Mouse (Mus musculus) left cerebral cortex, adult 9 months (tissue): Measurements from ENCODE around the gene Pax3.

Experiments used
- DNase-seq, 2 experiments: peaks; one replicate each; pipeline ENCODE4 v3.0.0; 2022; ENCODE audit warnings: low spot score in 2 of 2

Pax3 gene

DNA sequence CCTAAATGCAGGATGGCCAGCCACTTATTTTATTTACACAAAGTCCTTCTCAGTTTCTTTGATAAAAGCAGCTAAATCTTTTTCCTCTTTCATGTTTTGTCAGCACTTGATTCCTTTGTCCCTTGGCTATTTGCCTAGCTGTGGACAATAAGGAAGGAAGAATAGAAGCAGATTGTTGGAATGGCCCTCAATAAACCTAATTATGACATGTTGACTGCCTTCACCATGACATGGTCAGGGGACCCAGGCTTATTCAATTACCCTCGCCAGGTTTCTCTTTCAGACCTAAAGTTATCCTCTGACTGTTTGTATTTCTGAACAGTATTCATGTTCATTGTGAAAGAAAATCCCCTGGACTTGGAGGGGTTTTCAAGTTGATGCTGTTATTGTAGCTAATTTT lies 25.3 kb downstream of the Pax3 start:
- no peak for DNase-seq

DNA sequence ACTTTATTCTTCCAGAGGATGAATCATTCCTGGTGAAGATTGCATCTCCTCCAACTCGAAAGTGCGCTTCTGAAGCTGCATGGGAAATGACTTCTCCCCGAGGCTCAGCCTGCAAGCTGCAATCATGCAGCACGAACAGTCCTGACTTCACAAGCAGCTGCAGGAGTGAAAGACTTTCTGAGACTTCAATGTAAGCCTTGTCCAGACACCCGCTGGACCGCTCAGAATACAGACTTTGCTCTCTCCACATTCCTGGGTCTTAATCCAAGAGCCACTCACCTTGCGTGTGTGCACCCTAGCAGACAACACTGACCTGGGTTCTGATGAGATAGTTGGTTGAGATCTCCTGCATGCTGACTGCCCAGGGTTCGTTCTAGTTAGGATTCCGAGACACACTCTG lies 26.2 kb downstream of the Pax3 start:
- DNase-seq, result no peak

DNA sequence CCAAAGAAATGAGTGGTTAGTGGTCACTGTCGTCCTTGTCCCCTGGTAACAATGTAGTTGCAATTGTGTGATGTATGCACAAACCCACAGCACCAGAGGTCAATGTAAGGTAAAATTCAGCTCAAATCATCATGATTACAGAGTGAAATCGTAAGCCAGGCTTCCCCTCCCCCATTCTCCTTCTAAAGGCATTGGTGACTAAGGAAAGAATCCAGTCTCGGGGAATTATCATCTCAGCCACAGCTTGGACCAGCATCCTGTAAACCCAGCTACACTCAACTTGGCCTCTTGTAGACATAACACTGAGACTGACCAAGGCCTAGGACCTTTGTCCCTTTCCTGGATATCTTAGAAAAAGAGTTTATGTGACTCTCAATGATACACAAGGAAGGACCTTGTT lies 28.1 kb downstream of the Pax3 start:
- no peak for DNase-seq

DNA sequence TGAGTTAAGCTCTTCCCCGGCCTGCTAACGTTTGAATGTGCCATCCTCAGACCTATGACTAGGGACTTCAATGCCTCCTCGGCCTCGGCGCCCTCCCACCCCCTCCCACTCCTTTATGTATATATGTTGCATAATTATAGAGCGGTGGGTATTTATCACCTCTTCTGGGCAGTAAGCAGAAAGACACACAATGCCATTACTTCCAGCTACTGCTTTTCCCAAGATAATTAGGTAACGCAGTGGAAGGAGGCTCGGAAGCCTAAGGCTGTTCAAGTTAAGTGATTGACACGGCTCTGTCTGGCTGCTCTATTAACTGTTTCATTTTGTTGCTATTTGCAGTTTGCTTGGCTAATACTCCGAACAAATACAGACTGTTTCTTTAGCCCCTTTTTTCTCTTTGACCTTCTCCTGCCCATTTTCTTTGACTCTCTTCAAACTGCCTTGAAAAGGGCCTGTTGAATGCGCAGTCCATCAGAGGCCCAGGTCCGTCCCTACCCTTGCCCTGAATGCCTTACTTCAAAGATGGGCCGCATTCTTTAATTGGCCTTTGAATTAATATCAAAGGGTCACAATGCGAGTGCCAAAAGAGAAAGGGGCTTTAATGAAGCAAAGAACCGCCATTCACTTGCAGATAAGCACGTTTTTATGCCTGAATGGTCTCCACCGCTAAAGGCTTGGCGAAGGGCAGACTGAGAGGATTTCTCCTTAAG lies 29.2 kb downstream of the Pax3 start:
- DNase-seq, result no peak

DNA sequence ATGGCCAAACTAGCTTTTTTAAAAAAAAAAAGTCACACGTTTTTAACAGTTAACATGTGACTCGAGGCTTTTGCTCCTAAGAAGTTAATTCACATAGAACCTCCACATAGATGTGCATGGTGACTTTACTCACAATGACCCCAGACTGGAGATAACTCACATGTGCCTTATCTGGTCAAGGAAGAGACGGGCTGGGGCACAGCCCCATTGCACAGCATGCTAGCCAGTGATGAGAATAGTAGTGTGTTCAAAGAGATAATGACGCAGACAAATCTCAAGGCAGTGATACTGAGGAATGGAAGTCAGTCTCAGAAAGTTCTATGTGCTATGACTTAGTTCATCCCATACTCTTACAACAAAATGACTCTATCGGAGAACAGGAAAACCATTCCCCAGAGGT lies 35.2 kb downstream of the Pax3 start:
- DNase-seq, result no peak

DNA sequence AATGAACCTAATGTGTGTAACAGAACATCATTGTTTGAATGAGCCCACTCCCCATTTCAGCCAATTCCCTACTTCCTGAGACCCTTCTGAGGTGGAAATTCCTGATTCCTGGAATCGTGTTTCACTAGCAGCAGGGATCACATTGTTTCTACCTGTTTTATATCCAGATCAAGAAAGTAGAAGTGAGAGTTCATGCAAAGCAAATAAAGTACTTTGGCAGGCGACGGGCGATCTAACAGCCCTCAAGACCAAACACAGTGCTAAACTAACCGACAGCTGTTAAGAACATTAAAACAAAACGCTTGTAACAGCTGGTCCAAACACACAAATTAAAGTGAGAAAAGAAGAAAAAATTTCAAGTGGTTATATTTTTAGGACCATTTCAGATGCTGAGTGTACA lies 39.0 kb downstream of the Pax3 start:
- DNase-seq, result no peak

DNA sequence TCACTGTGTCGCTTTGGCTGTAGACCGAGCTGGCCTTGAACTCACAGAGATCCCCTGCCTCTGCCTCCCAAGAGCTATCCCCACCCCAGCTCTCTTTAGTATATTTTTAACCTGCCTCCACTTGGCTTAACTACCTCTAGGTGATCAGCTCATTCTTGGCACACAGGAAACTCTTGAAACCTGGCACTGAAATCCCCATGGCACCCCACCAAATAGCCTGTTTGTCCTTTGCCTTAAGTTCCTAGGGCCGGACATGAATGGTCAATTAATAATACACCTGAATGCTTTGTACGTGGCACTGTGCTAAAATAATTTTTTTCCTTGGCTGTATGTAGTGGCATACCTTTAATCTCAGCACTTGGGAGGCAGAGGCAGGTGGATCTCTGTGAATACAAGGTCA lies 41.1 kb downstream of the Pax3 start:
- DNase-seq, result no peak

DNA sequence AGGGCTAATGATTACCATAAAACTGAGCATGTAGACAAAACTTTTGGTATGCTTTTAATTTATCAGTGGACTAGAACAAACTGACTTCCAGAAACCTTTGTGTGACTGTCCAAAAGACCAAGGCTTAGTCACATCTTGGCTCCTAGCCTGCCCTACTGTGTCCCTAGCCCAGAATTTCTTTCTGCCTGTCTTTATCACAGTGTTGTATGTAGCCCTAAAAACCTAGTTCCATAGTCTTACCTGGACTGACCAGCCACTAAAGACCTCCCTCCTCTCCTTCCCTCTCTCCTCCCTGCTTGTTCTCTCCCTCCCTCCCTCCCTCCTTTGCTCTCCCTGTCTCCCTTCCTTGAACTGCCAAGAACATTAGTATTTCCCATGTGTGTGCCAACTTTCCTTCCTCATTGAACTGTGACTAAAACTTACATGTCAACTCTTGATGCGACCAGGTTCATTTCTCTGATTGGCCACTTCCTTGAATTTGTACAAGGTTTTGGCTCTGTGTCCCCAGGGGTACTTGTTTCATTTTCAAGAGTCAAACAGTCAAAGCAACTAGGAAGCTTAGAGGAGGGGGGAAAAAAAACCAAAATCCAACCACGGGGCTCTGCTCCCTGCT lies 48.8 kb downstream of the Pax3 start:
- DNase-seq, result no peak

DNA sequence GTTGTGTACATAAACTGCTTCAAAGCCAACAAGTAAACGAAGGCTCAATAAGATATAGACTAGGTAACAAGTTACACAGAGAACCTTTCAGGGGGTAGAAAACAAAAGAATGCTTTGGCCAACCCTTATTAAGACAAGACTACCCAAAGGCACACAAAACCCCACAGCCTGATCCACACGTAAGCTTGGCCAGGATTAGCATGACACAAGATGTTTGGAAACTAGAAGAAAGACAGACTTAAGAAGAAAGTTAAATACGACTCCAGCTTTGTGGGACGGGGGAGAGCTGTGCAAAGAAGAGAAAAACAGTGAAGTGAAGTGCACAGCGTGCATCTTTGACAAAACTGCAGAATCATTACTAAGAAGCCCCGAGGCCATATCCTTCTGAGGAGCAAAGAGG lies 53.5 kb downstream of the Pax3 start:
- no peak for DNase-seq

DNA sequence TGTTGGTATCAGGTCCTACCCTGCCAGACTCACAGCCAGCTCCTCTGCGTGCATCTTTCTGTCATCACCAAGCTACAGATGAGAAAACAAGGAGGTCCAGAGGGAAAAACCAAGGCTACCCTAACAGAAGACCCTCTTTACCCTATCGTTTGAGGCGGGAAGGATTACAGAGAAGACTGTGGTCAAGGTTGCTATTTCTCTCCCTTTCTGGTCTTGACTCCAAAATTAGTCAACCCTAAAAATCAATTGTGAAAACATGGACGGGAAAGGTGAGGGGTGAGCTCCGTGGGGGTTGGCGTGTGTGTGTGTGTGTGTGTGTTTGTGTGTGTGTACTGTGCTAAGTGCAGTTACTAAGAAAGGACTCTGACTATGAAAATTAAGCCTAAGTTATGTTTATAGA lies 54.0 kb downstream of the Pax3 start:
- no peak for DNase-seq

DNA sequence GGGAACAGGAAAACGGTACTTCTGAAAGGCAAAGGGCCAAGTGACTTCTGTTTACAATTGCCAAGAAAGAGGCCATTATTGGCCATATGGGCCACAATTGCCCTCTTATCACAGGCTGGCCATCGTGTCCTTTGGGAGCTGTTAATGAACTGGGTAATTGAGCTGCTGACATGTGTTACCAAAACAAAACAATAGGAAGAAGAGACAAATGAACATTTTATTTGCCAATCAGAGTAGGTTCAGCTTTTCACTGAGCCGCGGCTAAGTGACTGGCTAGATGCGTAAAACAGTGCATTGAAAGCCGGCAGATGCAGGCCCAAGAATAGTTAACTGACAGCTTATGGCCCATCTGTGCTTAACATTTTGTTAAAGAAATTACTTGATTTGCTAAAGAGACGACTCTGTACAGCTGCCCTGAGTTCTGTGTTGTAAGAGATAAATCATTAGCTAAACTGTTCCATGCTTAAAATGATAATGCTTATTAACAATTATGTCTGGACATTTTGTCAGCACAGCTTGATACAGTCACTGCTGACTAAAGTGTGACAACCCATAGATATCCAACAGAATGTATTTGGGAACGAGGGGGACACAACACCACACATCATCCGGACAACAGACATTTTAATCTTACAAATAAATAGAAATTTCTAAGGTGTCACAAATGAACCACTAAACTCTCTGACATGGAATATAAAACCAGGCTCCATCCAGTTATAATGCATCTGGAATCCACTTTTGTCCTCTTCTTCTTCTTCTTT lies 55.0 kb downstream of the Pax3 start:
- no peak for DNase-seq

DNA sequence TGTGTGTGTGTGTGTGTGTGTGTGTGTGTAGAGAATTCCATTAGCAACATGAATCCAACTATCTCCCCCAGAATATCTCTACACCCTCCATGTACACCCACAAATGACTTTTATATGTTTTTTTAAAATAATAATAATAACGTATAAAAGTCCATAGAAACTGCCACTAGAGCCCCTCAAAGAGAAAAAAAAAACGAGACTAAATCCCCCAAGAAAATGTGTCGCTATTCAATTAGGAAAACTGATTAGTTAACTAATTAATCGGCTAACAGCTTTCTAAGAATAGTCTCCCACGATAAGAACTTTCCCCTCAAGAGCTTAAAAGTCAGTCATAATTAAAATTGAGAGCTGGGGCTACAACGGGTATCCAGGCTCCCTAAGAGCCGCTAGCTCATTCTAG lies 55.6 kb downstream of the Pax3 start:
- DNase-seq, result no peak

DNA sequence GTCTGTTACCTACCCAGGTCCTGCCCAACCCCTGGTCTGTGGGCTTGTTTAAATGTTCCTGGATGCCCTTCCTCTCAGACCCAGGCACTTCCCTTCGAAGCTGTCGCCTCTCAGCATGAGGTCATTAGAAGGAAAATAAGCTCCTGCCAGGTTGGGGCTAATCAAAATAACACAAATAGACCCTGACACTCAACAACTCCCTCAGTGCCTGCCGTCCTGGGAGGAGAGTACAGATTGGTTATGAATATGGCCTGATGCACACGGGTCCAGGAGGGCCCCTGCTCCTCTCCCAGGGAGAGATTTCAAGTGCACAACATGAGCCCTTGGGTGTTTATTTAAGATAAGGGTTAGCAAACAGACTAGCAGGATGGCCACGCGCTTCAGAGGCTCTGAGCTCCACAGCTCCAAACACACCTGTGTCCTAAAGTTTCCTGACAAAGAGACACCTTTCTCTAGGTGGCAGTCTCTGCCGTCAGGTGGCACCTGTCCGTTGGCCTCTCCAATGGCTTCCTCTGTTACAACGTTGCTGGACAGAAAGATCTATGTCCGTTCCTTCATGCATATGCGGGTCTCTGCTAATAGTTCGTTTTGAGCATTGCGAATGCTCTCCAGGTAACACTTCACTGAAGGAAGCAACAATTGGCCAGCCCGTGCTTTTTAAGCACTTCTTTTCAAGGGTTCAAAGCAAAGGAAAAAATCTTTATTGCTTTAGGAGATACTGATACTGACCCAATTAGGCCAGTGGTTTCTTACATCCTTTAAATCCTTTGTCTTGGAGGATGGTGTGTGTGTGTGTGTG lies 56.2 kb downstream of the Pax3 start:
- DNase-seq, result no peak

DNA sequence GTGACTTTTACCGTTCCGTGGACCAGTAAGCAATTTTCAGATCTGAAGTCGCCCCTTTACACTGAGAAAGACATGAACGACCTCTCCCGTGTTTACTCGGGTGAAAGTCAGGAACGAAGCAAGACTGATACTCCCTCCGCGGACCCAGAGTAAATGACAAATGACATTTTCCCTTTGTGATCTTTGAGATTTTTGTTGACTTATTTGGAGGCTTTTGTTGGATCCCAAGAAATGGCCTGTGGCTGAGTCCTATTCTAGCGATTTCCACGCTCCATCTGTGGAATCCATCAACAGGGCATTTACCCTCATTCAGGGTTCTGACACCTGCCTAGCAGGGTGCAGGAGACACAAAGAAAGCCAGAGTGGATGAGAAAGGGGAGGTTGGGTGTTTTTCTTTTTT lies 57.6 kb downstream of the Pax3 start:
- no peak for DNase-seq

DNA sequence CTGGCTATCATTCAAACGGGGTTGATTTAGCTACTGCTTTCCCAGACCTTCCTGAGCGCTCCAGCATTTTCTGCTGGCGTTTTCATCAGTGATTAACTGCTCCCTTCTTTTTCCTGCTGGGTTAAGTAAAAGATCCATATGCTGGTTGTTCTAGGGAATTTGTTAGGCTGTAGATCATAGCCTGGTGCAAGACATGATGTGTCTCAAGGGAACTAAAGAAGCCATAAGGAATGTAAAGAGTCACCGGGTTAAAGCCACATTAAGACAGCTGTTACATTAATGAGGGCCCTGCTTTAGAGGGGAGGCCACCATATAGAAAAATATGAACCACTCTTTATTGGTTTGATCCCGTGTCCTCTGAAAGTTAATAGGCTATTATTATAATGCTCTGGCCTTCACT lies 67.7 kb downstream of the Pax3 start:
- no peak for DNase-seq

DNA sequence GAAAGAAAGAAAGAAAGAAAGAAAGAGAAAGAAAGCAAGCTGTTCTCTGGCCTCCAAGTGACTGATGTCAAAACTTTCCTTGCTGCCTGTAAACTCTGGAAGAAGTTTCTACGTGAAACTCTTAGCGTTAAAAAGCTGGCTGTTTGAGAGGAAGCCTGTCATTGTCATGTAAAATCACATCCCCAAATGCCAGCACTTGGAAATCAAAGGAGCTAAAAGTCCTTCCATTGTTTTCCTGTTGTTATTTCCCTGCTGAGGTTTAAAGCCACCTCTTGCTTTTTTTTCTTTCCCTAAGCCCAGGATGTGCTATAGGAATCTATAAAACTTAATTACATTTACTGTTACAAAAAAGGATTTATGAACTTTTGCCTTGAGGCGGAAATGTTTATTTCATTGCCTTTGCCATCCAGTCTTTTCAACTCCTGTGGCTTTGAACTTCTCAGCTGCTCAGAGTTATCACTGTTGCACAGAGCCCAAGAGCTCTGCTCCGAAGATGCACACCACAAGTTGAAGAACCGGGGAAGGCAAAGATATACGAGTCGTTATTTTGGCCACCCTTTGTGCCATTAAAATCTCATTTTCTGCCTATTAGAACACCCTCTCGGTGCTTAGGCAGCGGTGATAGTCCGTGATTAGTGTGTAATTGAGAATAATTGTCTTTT lies 76.9 kb downstream of the Pax3 start:
- DNase-seq, result no peak

DNA sequence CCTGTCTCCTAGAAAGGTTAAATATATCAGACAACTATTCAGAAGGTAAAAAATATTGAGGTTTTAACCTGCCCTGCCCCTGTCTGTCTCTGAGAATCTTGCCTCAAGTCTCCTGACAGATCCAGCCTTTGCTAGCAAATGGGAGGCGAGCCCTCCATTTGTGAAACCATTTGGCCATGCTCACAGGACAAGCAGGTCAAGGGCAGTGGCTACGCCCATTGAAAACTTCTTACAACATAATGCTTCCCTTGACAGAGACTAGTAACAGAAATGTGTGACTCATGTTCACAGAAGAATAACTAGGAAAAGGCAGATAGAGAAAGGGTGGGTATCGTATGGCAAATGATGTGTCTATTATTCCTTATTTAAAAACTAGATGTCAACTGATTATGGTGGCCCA lies 80.9 kb downstream of the Pax3 start:
- no peak for DNase-seq

DNA sequence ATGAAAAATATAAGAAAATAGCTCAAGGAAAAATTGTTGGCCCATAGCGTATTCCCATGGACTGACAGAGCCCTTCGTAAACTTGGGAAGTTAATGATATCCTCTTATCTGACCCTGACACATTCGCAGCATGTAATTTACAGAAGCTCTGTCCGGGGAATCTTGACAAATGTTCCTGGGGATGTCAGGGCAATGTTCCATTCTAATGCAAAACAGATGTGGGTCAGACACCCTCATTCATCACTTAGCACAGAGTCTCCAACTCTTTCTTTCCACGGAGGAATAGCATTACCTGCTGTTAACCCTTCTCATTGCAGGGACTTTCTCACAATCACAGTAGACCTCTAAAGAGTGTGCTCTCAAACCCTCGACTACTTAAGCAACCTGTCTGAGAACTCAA lies 86.6 kb downstream of the Pax3 start:
- DNase-seq, result no peak

DNA sequence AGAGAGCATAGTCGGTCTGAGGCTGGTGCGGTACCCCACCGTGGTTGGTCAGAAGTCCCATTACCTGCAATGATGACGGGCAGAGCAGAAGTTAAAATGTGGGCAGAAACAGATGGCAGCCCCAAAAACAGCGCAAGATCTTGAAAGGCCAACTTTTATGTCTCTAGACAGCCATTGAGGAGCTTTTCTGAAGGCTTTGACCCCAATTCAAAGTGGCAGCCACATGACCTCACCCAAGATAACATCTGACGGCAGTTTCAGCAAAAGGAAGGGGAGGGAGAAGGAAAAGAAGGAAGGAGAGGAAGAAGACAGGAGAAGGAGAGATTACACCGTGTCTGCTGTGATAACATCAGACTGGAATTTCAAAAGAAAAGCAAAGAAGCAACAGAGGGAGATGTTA lies 93.4 kb downstream of the Pax3 start:
- no peak for DNase-seq

DNA sequence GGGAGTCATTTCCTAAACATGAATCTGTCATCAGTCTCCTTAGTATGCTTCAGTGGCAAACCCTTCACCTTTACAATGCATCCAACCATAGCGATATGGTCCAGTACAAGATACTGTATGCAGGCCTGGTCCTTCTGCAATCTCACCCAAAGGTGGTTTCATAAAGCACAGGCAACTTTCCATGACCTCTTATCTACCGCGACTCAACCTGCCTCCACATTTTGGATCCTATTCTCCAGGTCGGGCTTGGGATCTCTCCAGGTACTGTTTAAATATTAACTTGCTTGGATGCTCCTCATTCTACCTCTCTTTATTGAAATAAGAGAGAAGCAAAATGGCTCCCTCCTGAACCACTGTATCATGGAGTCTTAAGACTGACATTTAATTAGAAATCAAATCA lies 103.3 kb downstream of the Pax3 start:
- DNase-seq, result no peak

DNA sequence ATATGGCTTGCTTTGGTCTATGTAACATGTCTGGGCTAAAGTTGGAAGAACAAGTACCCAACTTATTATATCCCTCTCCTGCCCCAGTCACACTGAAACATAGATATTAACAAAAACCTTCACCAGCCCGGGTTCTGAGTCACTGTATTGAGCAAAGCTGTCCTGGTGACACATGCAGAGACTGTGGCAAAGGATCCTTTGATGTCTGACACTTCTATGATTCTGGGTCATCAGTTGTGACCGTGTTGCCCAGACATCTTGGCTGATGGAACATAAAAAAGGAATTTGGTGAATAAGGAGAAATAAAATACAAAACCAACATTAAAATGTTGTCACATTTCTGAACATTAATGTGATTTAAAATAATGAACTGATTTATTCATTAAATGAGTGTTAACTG lies 108.3 kb downstream of the Pax3 start:
- DNase-seq, result no peak

DNA sequence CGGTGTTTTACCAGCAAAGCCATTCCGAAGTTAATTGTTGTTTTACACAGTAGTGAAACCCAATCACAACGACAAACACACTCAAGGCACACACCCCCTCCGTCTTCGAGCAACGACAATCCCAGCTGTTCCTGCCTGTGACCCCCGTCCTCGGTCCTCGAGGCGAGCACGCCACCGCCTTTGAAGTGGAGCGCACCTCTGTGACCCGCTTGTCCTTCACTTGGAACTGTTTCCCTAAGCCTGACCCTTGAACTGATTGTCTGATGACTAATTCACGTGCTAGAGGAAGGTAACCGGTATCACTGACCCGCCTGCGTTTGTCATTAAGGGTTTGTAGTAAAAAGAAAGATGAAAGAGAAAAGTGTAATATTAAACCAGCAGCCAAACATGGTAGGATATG lies 115.2 kb downstream of the Pax3 start:
- no peak for DNase-seq
